Comparison of ENCODE assay signal across 33 mouse cellular contexts in the genomic region with DNA sequence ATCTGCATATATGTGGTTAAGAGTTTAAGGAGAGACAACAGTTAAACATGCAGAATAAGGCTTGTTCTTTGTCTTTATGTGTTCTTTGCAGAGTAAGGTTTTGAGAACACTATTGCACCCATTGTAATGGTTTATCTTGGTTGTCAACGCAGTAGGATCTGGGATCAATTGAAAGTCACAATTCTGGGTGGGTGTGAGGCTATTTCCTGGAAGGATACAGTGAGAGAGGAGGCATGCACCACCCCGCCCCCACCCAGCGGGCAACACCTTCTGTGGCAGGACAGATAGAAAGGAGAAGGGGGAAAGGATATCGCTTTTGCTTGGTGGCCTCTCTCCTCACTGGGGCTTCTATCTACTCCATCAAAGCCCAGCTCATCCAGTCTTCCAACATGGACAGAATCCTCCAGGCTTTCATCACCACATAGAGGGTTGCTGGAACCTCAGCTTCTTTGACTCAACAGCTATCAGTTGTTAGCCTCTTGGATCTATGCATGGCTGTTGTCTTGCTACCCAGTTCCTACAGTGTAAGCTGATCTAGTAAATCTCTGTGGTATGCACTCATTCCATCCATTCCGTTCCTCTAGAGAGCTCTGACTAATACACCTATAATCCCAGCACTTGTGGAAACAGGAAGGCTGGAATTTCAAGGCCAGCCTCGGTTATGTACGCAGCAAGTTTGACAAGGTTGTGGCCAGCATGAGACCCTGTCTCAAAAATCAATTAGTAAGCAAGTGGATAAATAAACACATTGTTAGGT. TPM values are rescaled to one million over a fixed set of nuclear protein-coding genes. Genes with fewer than 3 reads are reported as not detected.
DNase-seq lines count a peak whose midpoint lies in the region; ATAC-seq and TF ChIP-seq lines count a peak whose summit lies in the region.
"Had no signal": no experiment of that assay in that cellular context is flagged by ENCODE, and none has a peak within 500 bp of the region (broad histone marks: within the 10 kb centered on the region; RNA-seq: fewer than 3 reads in every experiment).

No protein-coding gene starts in this region.

- no peak for TF ChIP-seq POLR2A in myocyte (IDR thresholded peaks at IDR 0.05; ENCODE audit: insufficient read length, low read depth)

- no peak overlapping the region for H3ac ChIP-seq in myocyte (ENCODE audit: control insufficient read depth, insufficient read length)

- no peak for ATAC-seq in embryonic facial prominence, embryonic 11.5 days (replicated peaks; ENCODE audit: insufficient number of reproducible peaks, low FRiP score, low TSS enrichment, low read depth)
- no peak for ATAC-seq in hindbrain, embryonic 12.5 days (ENCODE audit: low FRiP score)
- ATAC-seq: forebrain, postnatal 0 days; intestine, embryonic 16.5 days; midbrain, embryonic 16.5 days had no signal

- no peak overlapping the region for H3K4me2 ChIP-seq in embryonic facial prominence, embryonic 11.5 days (ENCODE audit: low read depth, low read length)
- H3K4me2 ChIP-seq in myocyte (ENCODE audit: low read depth): peak overlapping the region; percentile 1
- H3K4me2 ChIP-seq in hindbrain, embryonic 12.5 days (replicated peaks): no peak overlapping the region
- H3K4me2 ChIP-seq: embryonic facial prominence, embryonic 13.5 days; forebrain, embryonic 12.5 days; hindbrain, embryonic 13.5 days; limb, embryonic 13.5 days; liver, embryonic 13.5 days; neural tube, embryonic 13.5 days had no signal

- H3K36me3 ChIP-seq in embryonic facial prominence, embryonic 11.5 days (replicated peaks; ENCODE audit: control insufficient read depth, insufficient read depth, low read depth, low read length): no peaks in the 10 kb centered on the region
- H3K36me3 ChIP-seq in embryonic facial prominence, embryonic 10.5 days (replicated peaks): no peaks in the 10 kb centered on the region
- H3K36me3 ChIP-seq in myocyte (ENCODE audit: control insufficient read depth, insufficient read depth): no peaks in the 10 kb centered on the region
- H3K36me3 ChIP-seq in hindbrain, embryonic 12.5 days: no peaks in the 10 kb centered on the region
- H3K36me3 ChIP-seq: embryonic facial prominence, embryonic 13.5 days; forebrain, embryonic 12.5 days; heart, embryonic 10.5 days; hindbrain, embryonic 13.5 days; limb, embryonic 13.5 days; liver, embryonic 13.5 days; neural tube, embryonic 13.5 days had no signal

- DNase-seq in embryonic facial prominence, embryonic 11.5 days (ENCODE audit: low spot score): peak; percentile 11
- DNase-seq in embryonic facial prominence, embryonic 10.5 days (ENCODE audit: low spot score): no peak
- peak; percentile 92 for DNase-seq in ES-CJ7 (ENCODE audit: low read depth, low spot score)
- peak; percentile 97 for DNase-seq in R1 (ENCODE audit: low read depth, low spot score)
- no peak for DNase-seq in adrenal gland, postnatal 14 days
- DNase-seq: adrenal gland, adult 2 months; cerebellum, adult 2 months; cerebellum, postnatal 14 days; forebrain, postnatal 0 days; gastrocnemius, postnatal 14 days; heart, postnatal 36 days; kidney, adult 8-10 months; kidney, postnatal 4 days; liver, embryonic 13.5 days; lung, adult 18-20 months; lung, postnatal 10 days; thymus, adult 2 months; thymus, postnatal 36 days had no signal

- 61% methylated on average over 7 of the region's 7 CpGs for WGBS in embryonic facial prominence, embryonic 11.5 days
- WGBS in embryonic facial prominence, embryonic 10.5 days: 67% methylated on average over 7 of the region's 7 CpGs
- 84% methylated on average over 7 of the region's 7 CpGs for WGBS in hindbrain, embryonic 12.5 days

- H3K79me2 ChIP-seq in myocyte (ENCODE audit: control insufficient read depth, insufficient read depth): no peaks in the 10 kb centered on the region

- H3K4me3 ChIP-seq in embryonic facial prominence, embryonic 11.5 days (ENCODE audit: low read depth, low read length): no peak overlapping the region
- no peak overlapping the region for H3K4me3 ChIP-seq in embryonic facial prominence, embryonic 10.5 days
- H3K4me3 ChIP-seq in myocyte: no peak overlapping the region
- no peak overlapping the region for H3K4me3 ChIP-seq in hindbrain, embryonic 12.5 days
- H3K4me3 ChIP-seq: embryonic facial prominence, embryonic 13.5 days; forebrain, embryonic 12.5 days; heart, embryonic 10.5 days; hindbrain, embryonic 13.5 days; limb, embryonic 13.5 days; liver, embryonic 13.5 days; neural tube, embryonic 13.5 days had no signal

- no peaks in the 10 kb centered on the region for H3K27me3 ChIP-seq in embryonic facial prominence, embryonic 11.5 days (ENCODE audit: control insufficient read depth, insufficient read depth, low read length)
- no peaks in the 10 kb centered on the region for H3K27me3 ChIP-seq in embryonic facial prominence, embryonic 10.5 days (replicated peaks; ENCODE audit: low read depth, poor library complexity, severe bottlenecking)
- no peaks in the 10 kb centered on the region for H3K27me3 ChIP-seq in myocyte (ENCODE audit: control insufficient read depth, insufficient read depth, insufficient read length)
- H3K27me3 ChIP-seq in hindbrain, embryonic 12.5 days: no peaks in the 10 kb centered on the region
- H3K27me3 ChIP-seq: embryonic facial prominence, embryonic 13.5 days; forebrain, embryonic 12.5 days; hindbrain, embryonic 13.5 days; limb, embryonic 13.5 days; liver, embryonic 13.5 days; neural tube, embryonic 13.5 days had no signal

- no peak overlapping the region for H3K27ac ChIP-seq in embryonic facial prominence, embryonic 11.5 days (replicated peaks; ENCODE audit: low read depth, low read length)
- H3K27ac ChIP-seq in embryonic facial prominence, embryonic 10.5 days (replicated peaks): no peak overlapping the region
- H3K27ac ChIP-seq in hindbrain, embryonic 12.5 days: no peak overlapping the region
- H3K27ac ChIP-seq: embryonic facial prominence, embryonic 13.5 days; forebrain, embryonic 12.5 days; heart, embryonic 10.5 days; hindbrain, embryonic 13.5 days; kidney, postnatal 0 days; limb, embryonic 13.5 days; liver, embryonic 13.5 days; neural tube, embryonic 13.5 days had no signal

- no peak overlapping the region for H3K9ac ChIP-seq in embryonic facial prominence, embryonic 11.5 days (replicated peaks; ENCODE audit: low read length)
- no peak overlapping the region for H3K9ac ChIP-seq in hindbrain, embryonic 12.5 days
- H3K9ac ChIP-seq: embryonic facial prominence, embryonic 13.5 days; forebrain, embryonic 12.5 days; forebrain, postnatal 0 days; hindbrain, embryonic 13.5 days; limb, embryonic 13.5 days; liver, embryonic 13.5 days; neural tube, embryonic 13.5 days had no signal

- H3K9me3 ChIP-seq in embryonic facial prominence, embryonic 11.5 days (replicated peaks; ENCODE audit: control insufficient read depth, low read length): no peaks in the 10 kb centered on the region
- H3K9me3 ChIP-seq in embryonic facial prominence, embryonic 10.5 days: no peaks in the 10 kb centered on the region
- no peaks in the 10 kb centered on the region for H3K9me3 ChIP-seq in hindbrain, embryonic 12.5 days (replicated peaks)
- H3K9me3 ChIP-seq: embryonic facial prominence, embryonic 13.5 days; forebrain, embryonic 12.5 days; heart, embryonic 10.5 days; hindbrain, embryonic 13.5 days; limb, embryonic 13.5 days; liver, embryonic 13.5 days; neural tube, embryonic 13.5 days had no signal

- H3K4me1 ChIP-seq in embryonic facial prominence, embryonic 11.5 days (ENCODE audit: control insufficient read depth, insufficient read depth, low read length): no peaks in the 10 kb centered on the region
- peaks cover 19% of the 10 kb centered on the region for H3K4me1 ChIP-seq in embryonic facial prominence, embryonic 10.5 days
- peaks cover 4% of the 10 kb centered on the region; the same call in 1 of the 2 replicates for H3K4me1 ChIP-seq in hindbrain, embryonic 12.5 days
- H3K4me1 ChIP-seq: embryonic facial prominence, embryonic 13.5 days; forebrain, embryonic 12.5 days; liver, embryonic 13.5 days had no signal

TF ChIP-seq in myocyte, 11 proteins besides CTCF, POLR2A, EP300 and RAD21:
- no peak for TF ChIP-seq TCF3 (IDR thresholded peaks at IDR 0.05; ENCODE audit: insufficient read length, low read depth)
- TF ChIP-seq SRF (IDR thresholded peaks at IDR 0.05; ENCODE audit: control insufficient read depth, insufficient read length, low read depth): no peak

RNA-seq across cellular contexts. Expression of gene Gm33543, which starts 41.2 kb away (rescaled TPM):
- not detected in 2 replicates for polyA plus RNA-seq in embryonic facial prominence, embryonic 11.5 days (2014; fragmentation: Nextera tagmentation; extraction: Ambion mirVana)
- polyA plus RNA-seq in embryonic facial prominence, embryonic 10.5 days (2016; fragmentation: Nextera tagmentation; extraction: Ambion mirVana): not detected in 2 replicates
- not detected for polyA plus RNA-seq in myocyte (2012; fragmentation: generic; extraction: Trizol)
- 0.23 and 0.93 TPM in 2 replicates for total RNA-seq in adrenal gland, postnatal 14 days (2021)
- polyA plus RNA-seq in hindbrain, embryonic 12.5 days (2016; fragmentation: Nextera tagmentation; extraction: Ambion mirVana): not detected in 2 replicates
- total RNA-seq: adrenal gland, adult 2 months; forebrain, postnatal 0 days; granulocyte monocyte progenitor cell, adult 5-6 weeks; layer of hippocampus, adult 8-10 months; layer of hippocampus, postnatal 25 days had no signal
- polyA plus RNA-seq: adrenal gland, adult 2 months; cerebellum, adult 2 months; embryonic facial prominence, embryonic 13.5 days; forebrain, embryonic 12.5 days; forebrain, postnatal 0 days; heart, embryonic 10.5 days; heart, embryonic 16.5 days; hindbrain, embryonic 13.5 days; intestine, embryonic 16.5 days; limb, embryonic 13.5 days; liver, embryonic 13.5 days; neural tube, embryonic 13.5 days had no signal

RNA-seq across cellular contexts. Expression of gene Eea1, which starts 56.5 kb away (rescaled TPM):
- 11.8 and 12.8 TPM in 2 replicates for polyA plus RNA-seq in embryonic facial prominence, embryonic 11.5 days (2014; fragmentation: Nextera tagmentation; extraction: Ambion mirVana)
- 9.0 and 10.2 TPM in 2 replicates for polyA plus RNA-seq in embryonic facial prominence, embryonic 10.5 days (2016; fragmentation: Nextera tagmentation; extraction: Ambion mirVana)
- polyA plus RNA-seq in myocyte (2012; fragmentation: generic; extraction: Trizol): 6.9 TPM
- total RNA-seq in adrenal gland, postnatal 14 days (2021): 31.7 and 33.1 TPM in 2 replicates
- 18.7 and 20.3 TPM in 2 replicates for polyA plus RNA-seq in hindbrain, embryonic 12.5 days (2016; fragmentation: Nextera tagmentation; extraction: Ambion mirVana)

Comparison
In these comparisons a context has a peak if more than half of its experiments do, and no peak if none do; other contexts are left out.
1. DNase-seq: peak in embryonic facial prominence, embryonic 11.5 days (single experiment), ES-CJ7 (single experiment) and R1 (single experiment); none in embryonic facial prominence, embryonic 10.5 days (single experiment) and adrenal gland, postnatal 14 days (single experiment).